Mouse (Mus musculus) stomach, embryonic 15.5 days (tissue): ENCODE data around the gene Gm45521. TPM values are rescaled to one million over a fixed set of nuclear protein-coding genes. Genes with fewer than 3 reads are reported as not detected.

Experiments
- ATAC-seq: fragments of 200-750 bp; cut with Nextera tagmentation; 2 replicates; pipeline ENCODE4 v1.8.0; 2017; ENCODE audit warnings: low read depth, moderate number of reproducible peaks, moderate TSS enrichment; ENCODE audit not compliant: insufficient read depth, low FRiP score
- H3K27ac ChIP-seq: fragments of 300-500 bp; sonication (generic); 2 replicates; pipeline ENCODE4 v1.5.1; 2015; ENCODE audit warnings: mild to moderate bottlenecking, inconsistent platforms
- H3K27me3 ChIP-seq: fragments of 300-500 bp; sonication (generic); replicated peaks from 2 replicates; pipeline ENCODE4 v1.6.1; 2015; ENCODE audit warnings: inconsistent platforms
- H3K36me3 ChIP-seq: fragments of 300-500 bp; sonication (generic); 2 replicates; pipeline ENCODE4 v1.6.1; 2015; ENCODE audit warnings: inconsistent platforms
- H3K4me1 ChIP-seq: fragments of 300-500 bp; sonication (generic); 2 replicates; pipeline ENCODE4 v1.6.1; 2015; ENCODE audit warnings: inconsistent platforms
- H3K4me2 ChIP-seq: fragments of 300-500 bp; sonication (generic); 2 replicates; pipeline ENCODE4 v1.6.1; 2015; ENCODE audit warnings: mild to moderate bottlenecking, inconsistent platforms
- H3K4me3 ChIP-seq: fragments of 300-500 bp; sonication (generic); replicated peaks from 2 replicates; pipeline ENCODE4 v1.5.1; 2015; ENCODE audit warnings: inconsistent platforms
- H3K9ac ChIP-seq: fragments of 300-500 bp; sonication (generic); 2 replicates; pipeline ENCODE4 v1.6.1; 2015; ENCODE audit warnings: inconsistent platforms
- H3K9me3 ChIP-seq: fragments of 300-500 bp; sonication (generic); 2 replicates; pipeline ENCODE4 v1.6.1; 2016; ENCODE audit warnings: inconsistent platforms
- WGBS: fragments of 180-500 bp; shearing (Covaris S2); methylation state at CpG from one replicate; pipeline ENCODE4 v1.1.7; 2015; 5-methylcytosine and 5-hydroxymethylcytosine counted together
- polyA plus RNA-seq: library from polyadenylated mRNA; unstranded; fragments of >200 nt; fragmentation: Nextera tagmentation; extraction: Ambion mirVana; gene quantifications from 2 replicates; pipeline ENCODE4 v1.2.1, GENCODE M21; 2015

Gene Gm45521
- polyA plus RNA-seq, 1 experiment from 2014 or later = not detected

DNA sequence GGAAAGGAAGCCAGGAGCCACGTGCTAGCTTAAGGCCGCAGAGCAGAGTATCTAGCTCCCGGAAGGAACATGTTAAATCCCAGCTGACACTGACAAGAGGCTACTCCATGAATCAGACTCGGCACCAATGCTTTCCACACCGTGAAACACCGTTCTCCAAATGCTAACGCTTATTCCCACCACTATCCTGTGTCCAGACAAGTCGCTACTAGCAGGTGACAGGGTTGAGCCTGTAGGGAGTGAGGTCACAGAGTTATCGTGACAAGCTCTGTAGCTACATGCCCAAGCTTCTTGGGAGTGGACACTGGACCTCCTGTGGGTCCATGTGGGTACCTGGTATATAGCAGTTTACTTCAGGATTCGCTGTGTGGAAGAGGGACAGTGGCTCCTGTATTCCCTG lies 661 bp upstream of the Gm45521 start:
- Histone ChIP-seq H3K4me3 (no peak overlapping the region), H3K9me3 (no peaks in the 10 kb centered on the region), H3K4me1 (peaks cover 24% of the 10 kb centered on the region; the same call in 1 of the 2 replicates), H3K4me2 (no peak overlapping the region), H3K36me3 (no peaks in the 10 kb centered on the region), H3K27me3 (no peaks in the 10 kb centered on the region), H3K9ac (no peak overlapping the region), H3K27ac (no peak overlapping the region)
- ATAC-seq = no peak
- 54% methylated on average over 10 of the region's 10 CpGs for WGBS

DNA sequence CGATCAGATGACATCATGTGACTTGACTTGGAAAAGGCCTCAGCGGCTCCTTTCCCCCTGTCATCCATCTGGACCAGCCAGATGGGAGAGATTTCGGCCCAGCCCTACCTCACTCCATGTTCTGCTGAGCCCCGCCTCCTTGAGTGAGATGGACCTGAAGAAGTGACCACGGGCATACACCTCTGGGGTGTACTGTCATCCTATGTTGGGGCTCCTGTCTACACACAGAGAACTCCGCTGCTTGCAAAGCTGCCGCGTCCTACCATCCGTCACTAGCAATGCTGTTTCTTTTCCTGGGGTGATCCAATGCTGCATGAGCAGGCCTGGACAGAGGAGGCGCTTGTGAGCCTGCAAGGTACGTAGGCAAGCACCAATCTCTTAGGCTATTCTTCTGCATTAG lies 3.5 kb downstream of the Gm45521 start:
- Histone ChIP-seq H3K9ac (no peak overlapping the region), H3K27me3 (no peaks in the 10 kb centered on the region), H3K4me2 (no peak overlapping the region), H3K27ac (no peak overlapping the region), H3K36me3 (no peaks in the 10 kb centered on the region), H3K9me3 (no peaks in the 10 kb centered on the region), H3K4me1 (0 out of 2 replicates have a peak, but pooled peaks cover 21% of the 10 kb centered on the region), H3K4me3 (no peak overlapping the region)
- ATAC-seq = no peak
- WGBS = 66% methylated on average over 11 of the region's 11 CpGs

DNA sequence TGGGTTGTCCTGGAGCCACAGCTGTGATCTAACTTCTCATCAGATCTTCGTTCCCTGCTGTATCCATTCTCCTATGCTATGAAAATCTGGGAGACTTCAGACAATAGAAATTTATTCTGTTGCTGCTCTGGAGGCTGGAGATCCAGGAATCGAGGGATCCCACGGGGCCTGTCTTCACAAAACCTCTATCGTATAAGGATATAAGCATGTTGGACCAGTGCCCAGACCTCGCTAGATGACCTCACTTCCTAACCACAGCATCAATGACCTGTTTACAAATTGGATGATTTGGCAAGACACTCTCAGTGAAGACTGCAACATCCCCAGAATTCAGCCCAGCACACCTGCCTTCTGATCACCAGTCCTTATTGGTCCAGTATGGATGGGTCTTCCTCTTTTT lies 4.6 kb downstream of the Gm45521 start:
- no peaks in the 10 kb centered on the region for H3K36me3 ChIP-seq
- WGBS = 43% methylated on average over 5 of the region's 5 CpGs
- H3K27me3 ChIP-seq = no peaks in the 10 kb centered on the region
- H3K9me3 ChIP-seq = no peaks in the 10 kb centered on the region
- ATAC-seq = no peak
- no peak overlapping the region for H3K4me3 ChIP-seq
- H3K27ac ChIP-seq = no peak overlapping the region
- H3K4me1 ChIP-seq = 0 out of 2 replicates have a peak, but pooled peaks cover 21% of the 10 kb centered on the region
- no peak overlapping the region for H3K9ac ChIP-seq
- no peak overlapping the region for H3K4me2 ChIP-seq

DNA sequence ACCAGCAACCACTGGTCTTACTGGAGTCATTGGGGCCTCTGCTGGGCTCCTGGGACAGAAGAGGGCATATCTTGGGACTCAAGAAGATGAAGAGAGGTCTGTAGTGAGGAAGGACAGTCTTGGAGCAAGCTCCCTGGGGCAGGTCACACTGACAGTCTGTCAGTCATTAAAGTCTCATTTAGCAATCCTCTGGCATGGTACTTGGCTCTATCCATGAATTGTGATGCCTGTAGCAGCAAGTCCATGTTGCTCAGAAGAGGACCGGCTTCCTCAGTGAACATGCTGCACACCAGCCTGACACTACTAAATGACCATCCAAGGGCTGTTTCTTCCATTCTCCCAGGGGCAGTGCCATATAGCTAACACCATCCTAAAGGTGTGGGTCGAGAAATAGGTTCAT lies 5.5 kb downstream of the Gm45521 start:
- Histone ChIP-seq H3K27me3 (no peaks in the 10 kb centered on the region), H3K27ac (no peak overlapping the region), H3K36me3 (no peaks in the 10 kb centered on the region), H3K9ac (no peak overlapping the region), H3K4me1 (0 out of 2 replicates have a peak, but pooled peaks cover 18% of the 10 kb centered on the region), H3K4me2 (no peak overlapping the region), H3K4me3 (no peak overlapping the region), H3K9me3 (no peaks in the 10 kb centered on the region)
- no peak for ATAC-seq
- 83% methylated on average over 2 of the region's 2 CpGs for WGBS

DNA sequence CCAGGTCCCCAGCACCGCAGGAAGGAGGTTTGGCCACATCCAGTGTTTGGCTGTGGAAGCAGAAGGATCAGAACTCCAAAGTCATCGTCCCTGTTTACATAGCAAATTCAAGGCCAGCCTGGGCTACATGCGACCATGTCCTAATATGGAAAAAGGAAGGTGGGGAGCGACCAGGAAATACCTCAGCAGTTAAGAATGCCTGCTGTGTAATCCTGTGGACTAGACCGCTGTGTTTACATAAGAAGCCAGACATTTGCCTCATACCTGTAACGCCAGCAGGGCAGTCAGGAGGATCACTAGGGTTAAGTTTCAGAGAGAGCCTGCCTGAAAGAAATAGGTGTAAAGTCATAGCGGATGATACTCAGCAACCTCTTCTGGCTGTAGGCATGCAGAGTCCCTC lies 6.1 kb downstream of the Gm45521 start:
- H3K9me3 ChIP-seq = no peaks in the 10 kb centered on the region
- H3K9ac ChIP-seq = no peak overlapping the region
- no peaks in the 10 kb centered on the region for H3K36me3 ChIP-seq
- H3K4me3 ChIP-seq = no peak overlapping the region
- no peaks in the 10 kb centered on the region for H3K27me3 ChIP-seq
- H3K27ac ChIP-seq = peak overlapping the region; percentile 8; the same call in 1 of the 2 replicates
- H3K4me1 ChIP-seq = 0 out of 2 replicates have a peak, but pooled peaks cover 18% of the 10 kb centered on the region
- 51% methylated on average over 7 of the region's 7 CpGs for WGBS
- ATAC-seq = no peak
- no peak overlapping the region for H3K4me2 ChIP-seq

DNA sequence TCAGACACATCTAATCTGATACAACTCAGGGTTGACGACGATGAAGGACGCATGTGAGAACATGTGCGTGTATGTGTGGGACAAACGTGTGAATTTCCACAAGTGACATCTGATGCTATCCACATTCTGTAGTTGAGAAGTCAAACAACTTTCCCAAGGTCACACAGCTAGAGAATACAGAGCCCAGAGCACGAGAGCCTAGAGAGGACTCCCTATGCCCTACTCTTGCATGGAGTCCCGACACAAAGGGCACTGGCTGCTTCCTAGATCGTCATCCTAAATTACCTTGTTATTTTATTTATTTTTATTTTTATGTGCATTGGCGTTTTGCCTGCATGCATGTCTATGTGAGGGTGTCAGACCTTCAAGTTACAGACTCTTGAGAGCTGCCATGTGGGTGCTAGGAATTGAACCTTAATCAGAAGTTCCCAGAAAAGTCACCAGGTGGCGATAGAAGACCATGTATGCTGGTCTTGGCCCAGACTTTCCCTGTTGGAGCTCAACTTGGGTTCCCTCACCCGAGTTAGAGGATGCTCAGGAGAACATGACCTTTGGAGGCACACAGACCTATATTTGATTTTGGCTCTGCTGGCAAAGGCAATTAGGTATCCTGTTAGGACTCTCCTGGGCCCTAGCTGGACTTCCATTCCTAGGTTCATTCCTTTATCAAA lies 7.3 kb downstream of the Gm45521 start:
- Histone ChIP-seq H3K9me3 (no peaks in the 10 kb centered on the region), H3K9ac (no peak overlapping the region), H3K27me3 (no peaks in the 10 kb centered on the region), H3K36me3 (no peaks in the 10 kb centered on the region), H3K4me3 (no peak overlapping the region), H3K4me1 (0 out of 2 replicates have a peak, but pooled peaks cover 18% of the 10 kb centered on the region), H3K4me2 (no peak overlapping the region), H3K27ac (no peak overlapping the region)
- ATAC-seq = peak; percentile 57; the same call in 1 of the 2 replicates
- 42% methylated on average over 11 of the region's 11 CpGs for WGBS

DNA sequence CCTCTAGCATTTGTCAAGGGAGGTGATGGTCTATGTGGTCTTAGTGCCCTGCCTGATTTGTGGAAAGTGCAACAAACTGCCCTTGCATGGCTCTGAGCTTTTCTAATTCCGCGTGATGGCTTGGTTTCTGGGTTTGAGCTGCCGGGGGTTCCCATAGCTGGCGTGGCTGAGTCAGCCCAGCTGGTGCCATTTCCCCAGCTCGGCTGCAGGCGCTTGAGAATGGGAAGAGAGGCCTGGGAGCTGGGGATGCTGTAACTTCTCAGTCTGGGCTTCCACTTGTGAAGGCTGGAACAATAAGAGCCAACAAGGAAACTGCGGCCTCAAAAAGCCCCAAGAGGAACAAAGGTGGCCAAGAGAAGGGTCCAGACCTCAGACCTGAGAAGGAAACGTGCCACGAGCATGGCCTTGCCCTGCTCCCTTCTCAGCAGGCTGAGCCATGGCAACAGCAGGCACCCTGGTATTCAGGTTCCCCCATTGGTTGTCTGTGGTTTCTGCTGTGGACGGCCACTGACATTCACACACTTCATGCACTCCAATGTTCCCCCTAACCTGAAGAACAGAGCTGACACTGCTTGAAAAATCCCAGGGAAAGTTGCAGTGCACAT lies 14.9 kb downstream of the Gm45521 start:
- no peak overlapping the region for H3K4me3 ChIP-seq
- H3K36me3 ChIP-seq = no peaks in the 10 kb centered on the region
- H3K27ac ChIP-seq = no peak overlapping the region
- H3K9me3 ChIP-seq = no peaks in the 10 kb centered on the region
- no peak overlapping the region for H3K4me2 ChIP-seq
- no peak for ATAC-seq
- WGBS = 40% methylated on average over 10 of the region's 10 CpGs
- no peaks in the 10 kb centered on the region; the same call in 1 of the 2 replicates for H3K4me1 ChIP-seq
- H3K9ac ChIP-seq = no peak overlapping the region
- no peaks in the 10 kb centered on the region for H3K27me3 ChIP-seq

DNA sequence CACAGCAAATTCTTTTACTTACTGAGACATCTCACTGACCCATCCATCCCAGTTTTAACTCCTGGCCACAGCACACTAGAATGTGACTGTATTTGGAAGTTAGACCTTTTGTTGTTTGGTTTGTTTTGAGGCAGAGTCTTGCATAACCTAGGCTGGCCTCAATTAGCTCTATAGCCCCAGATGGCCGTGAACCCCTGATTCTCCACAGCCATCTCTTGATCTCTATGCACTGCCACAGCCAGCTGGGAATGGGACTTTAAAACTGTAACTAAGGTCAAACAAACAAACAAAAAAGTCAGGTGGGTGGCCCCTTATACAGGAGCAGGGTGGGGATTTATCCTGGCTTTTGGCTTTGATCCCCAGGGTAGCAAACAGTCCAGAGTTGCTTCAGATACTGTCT lies 17.6 kb downstream of the Gm45521 start:
- H3K4me2 ChIP-seq = no peak overlapping the region
- H3K9ac ChIP-seq = no peak overlapping the region
- no peaks in the 10 kb centered on the region for H3K27me3 ChIP-seq
- H3K4me1 ChIP-seq = no peaks in the 10 kb centered on the region; the same call in 1 of the 2 replicates
- no peak for ATAC-seq
- no peaks in the 10 kb centered on the region for H3K9me3 ChIP-seq
- H3K36me3 ChIP-seq = no peaks in the 10 kb centered on the region
- no peak overlapping the region for H3K27ac ChIP-seq
- 89% methylated on average over 1 of the region's 1 CpGs for WGBS
- H3K4me3 ChIP-seq = no peak overlapping the region

DNA sequence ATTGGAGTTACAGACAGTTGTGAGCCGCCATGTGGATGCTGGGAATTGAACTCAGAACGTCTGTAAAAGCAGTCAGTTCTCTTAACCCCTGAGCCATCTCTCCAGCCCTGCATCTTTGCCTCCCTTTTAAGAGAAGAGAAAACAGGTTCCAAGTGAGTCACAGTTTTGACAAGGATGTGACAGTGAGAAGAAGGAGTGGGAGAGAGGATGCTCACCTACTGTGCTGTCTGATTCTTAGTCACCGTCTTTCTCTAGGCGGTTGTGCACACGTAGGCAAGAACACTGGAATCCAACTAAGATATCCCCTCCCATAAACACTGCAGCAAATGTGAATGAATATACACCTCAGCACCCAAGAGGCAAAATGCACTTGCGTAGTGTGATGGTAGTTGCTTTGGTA lies 18.1 kb downstream of the Gm45521 start:
- Histone ChIP-seq H3K27ac (no peak overlapping the region), H3K9me3 (no peaks in the 10 kb centered on the region), H3K27me3 (no peaks in the 10 kb centered on the region), H3K4me1 (no peaks in the 10 kb centered on the region; the same call in 1 of the 2 replicates), H3K4me2 (no peak overlapping the region), H3K4me3 (no peak overlapping the region), H3K9ac (no peak overlapping the region), H3K36me3 (no peaks in the 10 kb centered on the region)
- no peak for ATAC-seq
- 83% methylated on average over 6 of the region's 6 CpGs for WGBS

DNA sequence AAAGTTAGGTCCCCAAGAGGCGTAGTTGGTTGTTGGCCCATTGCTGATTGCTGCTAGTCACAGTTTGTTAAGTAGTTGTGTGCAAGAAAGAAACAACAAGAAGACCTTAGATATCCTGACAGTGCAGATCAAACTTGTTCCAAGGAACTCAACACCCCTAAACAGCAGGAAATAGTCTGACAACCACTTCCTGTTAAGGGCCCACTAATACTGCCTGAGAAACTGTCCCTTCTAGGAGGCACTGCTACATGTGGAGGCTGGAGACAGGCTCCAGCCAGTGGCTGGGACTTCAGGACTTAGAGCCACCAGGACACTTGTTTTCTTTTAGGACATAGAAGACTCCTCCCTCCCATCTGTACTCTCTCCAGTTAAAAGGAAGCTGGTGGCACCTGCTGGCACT lies 20.4 kb downstream of the Gm45521 start:
- no peaks in the 10 kb centered on the region for H3K36me3 ChIP-seq
- H3K4me1 ChIP-seq = no peaks in the 10 kb centered on the region
- H3K27me3 ChIP-seq = no peaks in the 10 kb centered on the region
- H3K9ac ChIP-seq = no peak overlapping the region
- no peak overlapping the region for H3K4me2 ChIP-seq
- 92% methylated on average over 1 of the region's 1 CpGs for whole genome bisulfite sequencing
- H3K27ac ChIP-seq = no peak overlapping the region
- H3K4me3 ChIP-seq = no peak overlapping the region
- no peak for ATAC-seq
- no peaks in the 10 kb centered on the region for H3K9me3 ChIP-seq

DNA sequence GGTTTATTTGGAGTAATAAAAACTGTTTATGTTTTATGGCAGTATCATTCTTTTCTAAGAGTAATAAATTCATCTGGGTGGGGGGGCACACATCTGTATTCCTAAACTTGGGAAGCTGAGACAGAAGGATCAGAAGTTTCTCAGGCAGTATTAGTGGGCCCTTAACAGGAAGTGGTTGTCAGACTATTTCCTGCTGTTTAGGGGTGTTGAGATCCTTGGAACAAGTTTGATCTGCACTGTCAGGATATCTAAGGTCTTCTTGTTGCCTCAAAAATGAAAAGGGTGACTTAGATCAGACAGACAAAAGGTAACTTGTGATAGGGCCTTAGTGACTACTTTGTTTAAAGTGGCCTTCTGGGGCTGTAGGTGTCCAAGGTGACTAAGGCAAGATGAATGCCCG lies 21.1 kb downstream of the Gm45521 start:
- ATAC-seq = no peak
- Histone ChIP-seq H3K27ac (no peak overlapping the region), H3K36me3 (no peaks in the 10 kb centered on the region), H3K9me3 (no peaks in the 10 kb centered on the region), H3K4me1 (no peaks in the 10 kb centered on the region), H3K27me3 (no peaks in the 10 kb centered on the region), H3K9ac (no peak overlapping the region), H3K4me2 (no peak overlapping the region), H3K4me3 (no peak overlapping the region)
- 77% methylated on average over 1 of the region's 1 CpGs for WGBS

DNA sequence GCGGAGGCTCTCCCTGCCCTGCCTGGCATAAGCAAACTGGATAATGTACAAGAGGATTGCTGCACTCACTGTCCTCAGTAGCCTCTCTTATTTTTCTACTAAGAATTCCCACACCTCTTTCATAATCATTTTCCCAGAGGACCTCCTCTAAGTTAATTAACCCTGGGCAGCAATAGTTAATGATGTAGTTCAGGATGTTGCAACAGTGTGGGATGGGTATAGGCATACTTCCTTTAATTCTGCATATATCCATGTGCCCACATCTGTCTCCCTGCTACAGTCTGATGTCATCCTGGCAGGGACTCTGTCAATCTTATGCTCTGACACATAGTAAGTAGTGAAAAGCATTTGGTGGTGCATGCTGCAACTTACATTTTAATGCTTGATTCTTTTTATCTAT lies 24.1 kb downstream of the Gm45521 start:
- H3K27me3 ChIP-seq = no peaks in the 10 kb centered on the region
- no peaks in the 10 kb centered on the region for H3K9me3 ChIP-seq
- H3K4me2 ChIP-seq = no peak overlapping the region
- no peaks in the 10 kb centered on the region for H3K36me3 ChIP-seq
- WGBS = 81% methylated on average over 1 of the region's 1 CpGs
- H3K4me1 ChIP-seq = no peaks in the 10 kb centered on the region
- no peak overlapping the region for H3K4me3 ChIP-seq
- no peak for ATAC-seq
- no peak overlapping the region for H3K9ac ChIP-seq
- H3K27ac ChIP-seq = no peak overlapping the region
